Mouse (Mus musculus): ENCODE data around the gene Med1. TPM values are rescaled to one million over a fixed set of nuclear protein-coding genes. Genes with fewer than 3 reads are reported as not detected.

Gene Med1
- polyA plus RNA-seq, 1 experiment from 2014 or later = 40.2 TPM

- 2% methylated on average over 34 of the region's 45 CpGs for WGBS
- H3K9ac ChIP-seq (ENCODE audit: low read length) = peak overlapping the region; percentile 96
- peak overlapping the region; percentile 76 to 93 for H3K27ac ChIP-seq (replicated peaks in 1 of 2; ENCODE audit: control insufficient read depth in 1 of 2, insufficient read depth in 1 of 2, low read depth in 2 of 2, low read length in 2 of 2)
- H3K27me3 ChIP-seq (ENCODE audit: control insufficient read depth, insufficient read depth, low read length) = no peaks in the 10 kb centered on the region
- H3K4me3 ChIP-seq (ENCODE audit: control insufficient read depth in 1 of 2, insufficient read depth in 1 of 2, low read depth in 1 of 2, low read length in 2 of 2) = peak overlapping the region; percentile 61 to 94
- peaks cover 3% of the 10 kb centered on the region for H3K36me3 ChIP-seq (ENCODE audit: control insufficient read depth, insufficient read depth, low read length)
- H3K4me1 ChIP-seq (ENCODE audit: control insufficient read depth in 2 of 2, insufficient read depth in 2 of 2, low read length in 2 of 2) = peaks cover 0 to 24% of the 10 kb centered on the region in 2 experiments; a peak in 2 of 4 replicates
- no peaks in the 10 kb centered on the region for H3K9me3 ChIP-seq (ENCODE audit: control insufficient read depth, low read length)
- H3K4me2 ChIP-seq (ENCODE audit: low read length) = peak overlapping the region; percentile 88
- no peak for ATAC-seq (ENCODE audit: insufficient number of reproducible peaks, insufficient read depth, low FRiP score, low read depth)
Observed at GRCm38 (mm10) chr11:98148551-98149301, 44.4 kb downstream of the Med1 start.

- H3K4me2 ChIP-seq (ENCODE audit: low read length) = no peak overlapping the region
- no peak overlapping the region for H3K27ac ChIP-seq (replicated peaks in 1 of 2; ENCODE audit: control insufficient read depth in 1 of 2, insufficient read depth in 1 of 2, low read depth in 2 of 2, low read length in 2 of 2)
- no peaks in the 10 kb centered on the region for H3K27me3 ChIP-seq (ENCODE audit: control insufficient read depth, insufficient read depth, low read length)
- H3K4me1 ChIP-seq (ENCODE audit: control insufficient read depth in 2 of 2, insufficient read depth in 2 of 2, low read length in 2 of 2) = peaks cover 0 to 24% of the 10 kb centered on the region in 2 experiments; a peak in 2 of 4 replicates
- no peak overlapping the region for H3K4me3 ChIP-seq (ENCODE audit: control insufficient read depth in 1 of 2, insufficient read depth in 1 of 2, low read depth in 1 of 2, low read length in 2 of 2)
- H3K9ac ChIP-seq (ENCODE audit: low read length) = no peak overlapping the region
- WGBS = 71% methylated on average over 7 of the region's 7 CpGs
- no peak for ATAC-seq (ENCODE audit: insufficient number of reproducible peaks, insufficient read depth, low FRiP score, low read depth)
- H3K9me3 ChIP-seq (ENCODE audit: control insufficient read depth, low read length) = no peaks in the 10 kb centered on the region
- peaks cover 4% of the 10 kb centered on the region; the same call in 1 of the 2 replicates for H3K36me3 ChIP-seq (ENCODE audit: control insufficient read depth, insufficient read depth, low read length)
Observed at GRCm38 (mm10) chr11:98145856-98146255, 47.2 kb downstream of the Med1 start.

GRCm38 (mm10) chr11:98142545-98142944 is 50.5 kb downstream of the Med1 start:
- Histone ChIP-seq H3K4me2 (ENCODE audit: low read length) (no peak overlapping the region), H3K4me1 (ENCODE audit: control insufficient read depth in 2 of 2, insufficient read depth in 2 of 2, low read length in 2 of 2) (peaks cover 0 to 20% of the 10 kb centered on the region in 2 experiments; a peak in 2 of 4 replicates), H3K27ac (replicated peaks in 1 of 2; ENCODE audit: control insufficient read depth in 1 of 2, insufficient read depth in 1 of 2, low read depth in 2 of 2, low read length in 2 of 2) (no peak overlapping the region), H3K9ac (ENCODE audit: low read length) (no peak overlapping the region), H3K4me3 (ENCODE audit: control insufficient read depth in 1 of 2, insufficient read depth in 1 of 2, low read depth in 1 of 2, low read length in 2 of 2) (no peak overlapping the region), H3K36me3 (ENCODE audit: control insufficient read depth, insufficient read depth, low read length) (peaks cover 4% of the 10 kb centered on the region; the same call in 1 of the 2 replicates), H3K27me3 (ENCODE audit: control insufficient read depth, insufficient read depth, low read length) (no peaks in the 10 kb centered on the region), H3K9me3 (ENCODE audit: control insufficient read depth, low read length) (no peaks in the 10 kb centered on the region)
- ATAC-seq (ENCODE audit: insufficient number of reproducible peaks, insufficient read depth, low FRiP score, low read depth) = no peak
- 82% methylated on average over 2 of the region's 2 CpGs for WGBS

- Histone ChIP-seq H3K4me3 (ENCODE audit: control insufficient read depth in 1 of 2, insufficient read depth in 1 of 2, low read depth in 1 of 2, low read length in 2 of 2) (no peak overlapping the region), H3K4me1 (ENCODE audit: control insufficient read depth in 2 of 2, insufficient read depth in 2 of 2, low read length in 2 of 2) (peaks cover 0 to 12% of the 10 kb centered on the region in 2 experiments; a peak in 2 of 4 replicates), H3K36me3 (ENCODE audit: control insufficient read depth, insufficient read depth, low read length) (peaks cover 7% of the 10 kb centered on the region; the same call in 1 of the 2 replicates), H3K4me2 (ENCODE audit: low read length) (no peak overlapping the region), H3K27me3 (ENCODE audit: control insufficient read depth, insufficient read depth, low read length) (no peaks in the 10 kb centered on the region), H3K27ac (replicated peaks in 1 of 2; ENCODE audit: control insufficient read depth in 1 of 2, insufficient read depth in 1 of 2, low read depth in 2 of 2, low read length in 2 of 2) (peak overlapping the region; percentile 0 to 7; a peak in 1 of 4 replicates), H3K9me3 (ENCODE audit: control insufficient read depth, low read length) (no peaks in the 10 kb centered on the region), H3K9ac (ENCODE audit: low read length) (0 out of 2 replicates have a peak overlapping the region, but pooled peaks have one; percentile 30)
- 44% methylated on average over 7 of the region's 7 CpGs for WGBS
- ATAC-seq (ENCODE audit: insufficient number of reproducible peaks, insufficient read depth, low FRiP score, low read depth) = no peak
Observed at GRCm38 (mm10) chr11:98138894-98139293, 54.2 kb downstream of the Med1 start.

GRCm38 (mm10) chr11:98137836-98138235 is 55.3 kb downstream of the Med1 start:
- Histone ChIP-seq H3K27ac (replicated peaks in 1 of 2; ENCODE audit: control insufficient read depth in 1 of 2, insufficient read depth in 1 of 2, low read depth in 2 of 2, low read length in 2 of 2) (no peak overlapping the region), H3K9me3 (ENCODE audit: control insufficient read depth, low read length) (no peaks in the 10 kb centered on the region), H3K27me3 (ENCODE audit: control insufficient read depth, insufficient read depth, low read length) (no peaks in the 10 kb centered on the region), H3K4me3 (ENCODE audit: control insufficient read depth in 1 of 2, insufficient read depth in 1 of 2, low read depth in 1 of 2, low read length in 2 of 2) (no peak overlapping the region), H3K9ac (ENCODE audit: low read length) (no peak overlapping the region), H3K4me1 (ENCODE audit: control insufficient read depth in 2 of 2, insufficient read depth in 2 of 2, low read length in 2 of 2) (peaks cover 0 to 12% of the 10 kb centered on the region in 2 experiments; a peak in 2 of 4 replicates), H3K4me2 (ENCODE audit: low read length) (no peak overlapping the region), H3K36me3 (ENCODE audit: control insufficient read depth, insufficient read depth, low read length) (peaks cover 7% of the 10 kb centered on the region; the same call in 1 of the 2 replicates)
- ATAC-seq (ENCODE audit: insufficient number of reproducible peaks, insufficient read depth, low FRiP score, low read depth) = no peak
- 95% methylated on average over 11 of the region's 11 CpGs for WGBS

- no peaks in the 10 kb centered on the region for H3K9me3 ChIP-seq (ENCODE audit: control insufficient read depth, low read length)
- H3K4me3 ChIP-seq (ENCODE audit: control insufficient read depth in 1 of 2, insufficient read depth in 1 of 2, low read depth in 1 of 2, low read length in 2 of 2) = no peak overlapping the region
- H3K9ac ChIP-seq (ENCODE audit: low read length) = no peak overlapping the region
- 0 out of 4 replicates have a peak overlapping the region, but pooled peaks of 1 of the 2 experiments have one; percentile 28 for H3K27ac ChIP-seq (replicated peaks in 1 of 2; ENCODE audit: control insufficient read depth in 1 of 2, insufficient read depth in 1 of 2, low read depth in 2 of 2, low read length in 2 of 2)
- WGBS = 43% methylated on average over 4 of the region's 4 CpGs
- peaks cover 0 to 12% of the 10 kb centered on the region in 2 experiments; a peak in 2 of 4 replicates for H3K4me1 ChIP-seq (ENCODE audit: control insufficient read depth in 2 of 2, insufficient read depth in 2 of 2, low read length in 2 of 2)
- H3K4me2 ChIP-seq (ENCODE audit: low read length) = no peak overlapping the region
- no peak for ATAC-seq (ENCODE audit: insufficient number of reproducible peaks, insufficient read depth, low FRiP score, low read depth)
- H3K27me3 ChIP-seq (ENCODE audit: control insufficient read depth, insufficient read depth, low read length) = no peaks in the 10 kb centered on the region
- 0 out of 2 replicates have a peak, but pooled peaks cover 3% of the 10 kb centered on the region for H3K36me3 ChIP-seq (ENCODE audit: control insufficient read depth, insufficient read depth, low read length)
Observed at GRCm38 (mm10) chr11:98134951-98135350, 58.1 kb downstream of the Med1 start.

GRCm38 (mm10) chr11:98123424-98123823 is 69.7 kb downstream of the Med1 start:
- Histone ChIP-seq H3K4me1 (ENCODE audit: control insufficient read depth in 2 of 2, insufficient read depth in 2 of 2, low read length in 2 of 2) (no peaks in the 10 kb centered on the region), H3K36me3 (ENCODE audit: control insufficient read depth, insufficient read depth, low read length) (peaks cover 35% of the 10 kb centered on the region), H3K27ac (replicated peaks in 1 of 2; ENCODE audit: control insufficient read depth in 1 of 2, insufficient read depth in 1 of 2, low read depth in 2 of 2, low read length in 2 of 2) (no peak overlapping the region), H3K4me3 (ENCODE audit: control insufficient read depth in 1 of 2, insufficient read depth in 1 of 2, low read depth in 1 of 2, low read length in 2 of 2) (no peak overlapping the region), H3K4me2 (ENCODE audit: low read length) (no peak overlapping the region), H3K27me3 (ENCODE audit: control insufficient read depth, insufficient read depth, low read length) (no peaks in the 10 kb centered on the region), H3K9ac (ENCODE audit: low read length) (no peak overlapping the region), H3K9me3 (ENCODE audit: control insufficient read depth, low read length) (no peaks in the 10 kb centered on the region)
- 69% methylated on average over 5 of the region's 5 CpGs for WGBS
- no peak for ATAC-seq (ENCODE audit: insufficient number of reproducible peaks, insufficient read depth, low FRiP score, low read depth)

All from heart, embryonic 14.5 days (tissue).